Mouse (Mus musculus): ENCODE results near the gene St3gal2. TPM values are rescaled to one million over a fixed set of nuclear protein-coding genes. Genes with fewer than 3 reads are reported as not detected.

St3gal2 gene
- total RNA-seq (2012; rRNA removed) = 14.6 and 16.9 TPM in 2 replicates
- total RNA-seq (2014; rRNA removed) = 16.4 and 17.0 TPM in 2 replicates
- polyA plus RNA-seq (2012; ENCODE audit: insufficient read length, low read depth) = 41.4 and 44.5 TPM in 2 replicates

- Histone ChIP-seq H3K9me3 (replicated peaks; ENCODE audit: low read length) (peaks cover 4% of the 10 kb centered on the region), H3K9ac (ENCODE audit: insufficient read depth, low read depth) (peak within 1 kb of the TSS; percentile 96), H3K36me3 (replicated peaks in 1 of 2; ENCODE audit: control insufficient read depth in 1 of 2, insufficient read depth in 1 of 2, low read length in 1 of 2) (peaks cover 4 to 22% of the 10 kb centered on the region in 2 experiments), H3K79me2 (replicated peaks; ENCODE audit: control insufficient read depth, extremely low read depth, insufficient read depth, poor library complexity, severe bottlenecking) (peaks cover 45% of the 10 kb centered on the region), H3K27ac (ENCODE audit: insufficient read depth, low read depth) (peak within 1 kb of the TSS; percentile 72), H3K4me1 (ENCODE audit: control insufficient read depth in 1 of 2, insufficient read depth in 2 of 2) (peaks cover 7 to 55% of the 10 kb centered on the region in 2 experiments), H3K27me3 (replicated peaks) (no peaks in the 10 kb centered on the region), H3K4me2 (ENCODE audit: insufficient read depth, low read depth, poor library complexity, severe bottlenecking) (peak within 1 kb of the TSS; percentile 89), H3K4me3 (replicated peaks in 1 of 3; ENCODE audit: low read depth in 2 of 3, low read length in 2 of 3, poor library complexity in 1 of 3) (peak within 1 kb of the TSS; percentile 87 to 98 (median 89))
- dilution Hi-C loops (cut with MboI; ENCODE audit: extremely low pct_ligation_motif_present, extremely low pct_unique_long_range_greater_than_20kb, low sequenced_read_pairs) (no loop called here), in situ Hi-C loops (cut with MboI; ENCODE audit: low pct_ligation_motif_present, low pct_unique_long_range_greater_than_20kb, low sequenced_read_pairs) (no loop called here)
- TF ChIP-seq IRF4 (IDR thresholded peaks at IDR 0.05; ENCODE audit: low read depth, low read length) (peak; percentile 96), MYC (IDR thresholded peaks at IDR 0.05; ENCODE audit: low read depth, low read length) (peak; percentile 84; the same call in 1 of the 2 replicates), MAZ (IDR thresholded peaks at IDR 0.05; ENCODE audit: low read depth, low read length) (peak; percentile 100), CHD2 (IDR thresholded peaks at IDR 0.05; ENCODE audit: low read length) (peak; percentile 97), BHLHE40 (IDR thresholded peaks at IDR 0.05; ENCODE audit: low read depth, low read length) (peak; percentile 33; the same call in 1 of the 2 replicates), JUND (conservative IDR thresholded peaks at IDR 0.05; ENCODE audit: low read depth, low read length) (no peak), TCF12 (IDR thresholded peaks at IDR 0.05; ENCODE audit: low read depth, low read length) (peak; percentile 73), USF1 (IDR thresholded peaks at IDR 0.05; ENCODE audit: low read depth, low read length) (peak; percentile 6; the same call in 1 of the 2 replicates), GABPA (IDR thresholded peaks at IDR 0.05; ENCODE audit: insufficient replicate concordance, low read depth, low read length) (peak; percentile 95; the same call in 1 of the 2 replicates), POLR2A (IDR thresholded peaks at IDR 0.05; ENCODE audit: low read depth, low read length) (peak; percentile 56), MEF2A (IDR thresholded peaks at IDR 0.05; ENCODE audit: borderline replicate concordance, low read depth, low read length) (peak; percentile 83), HCFC1 (IDR thresholded peaks at IDR 0.05; ENCODE audit: low read depth, low read length) (peak; percentile 99), MXI1 (IDR thresholded peaks at IDR 0.05; ENCODE audit: low read depth, low read length) (peak; percentile 80; the same call in 1 of the 2 replicates), TBP (conservative IDR thresholded peaks at IDR 0.05; ENCODE audit: low read depth, low read length) (0 out of 2 replicates have a peak, but pooled peaks have one; percentile 35), SIN3A (IDR thresholded peaks at IDR 0.05; ENCODE audit: low read length) (no peak; the same call in none of the 2 replicates), E2F4 (IDR thresholded peaks at IDR 0.05; ENCODE audit: insufficient replicate concordance, low read depth, low read length) (no peak), KAT2A (IDR thresholded peaks at IDR 0.05; ENCODE audit: insufficient replicate concordance, low read length) (peak; percentile 100), ELF1 (IDR thresholded peaks at IDR 0.05; ENCODE audit: low read depth, low read length) (peak; percentile 82), CTCF (conservative IDR thresholded peaks at IDR 0.05 in 1 of 2, IDR thresholded peaks at IDR 0.05 in 1 of 2; ENCODE audit: low read depth in 2 of 2, low read length in 2 of 2) (no peak), NRF1 (IDR thresholded peaks at IDR 0.05; ENCODE audit: low read depth, low read length) (peak; percentile 51; the same call in 1 of the 2 replicates)
- peak; percentile 93 for DNase-seq (ENCODE audit: extremely low read depth)
Measured at GRCm38 (mm10) chr8:110919341-110920031, at the start of gene St3gal2. TSS of gene St3gal2 (plus strand) at chr8:110919922.
